Mouse (Mus musculus): Measurements from ENCODE around the gene Klhl22. TPM values are rescaled to one million over a fixed set of nuclear protein-coding genes. Genes with fewer than 3 reads are reported as not detected.
A peak's percentile ranks its signal among the peaks of the same experiment; 100 is the strongest.

Gene Klhl22
- polyA plus RNA-seq, 1 experiment from 2014 or later = 83.9 TPM

DNA sequence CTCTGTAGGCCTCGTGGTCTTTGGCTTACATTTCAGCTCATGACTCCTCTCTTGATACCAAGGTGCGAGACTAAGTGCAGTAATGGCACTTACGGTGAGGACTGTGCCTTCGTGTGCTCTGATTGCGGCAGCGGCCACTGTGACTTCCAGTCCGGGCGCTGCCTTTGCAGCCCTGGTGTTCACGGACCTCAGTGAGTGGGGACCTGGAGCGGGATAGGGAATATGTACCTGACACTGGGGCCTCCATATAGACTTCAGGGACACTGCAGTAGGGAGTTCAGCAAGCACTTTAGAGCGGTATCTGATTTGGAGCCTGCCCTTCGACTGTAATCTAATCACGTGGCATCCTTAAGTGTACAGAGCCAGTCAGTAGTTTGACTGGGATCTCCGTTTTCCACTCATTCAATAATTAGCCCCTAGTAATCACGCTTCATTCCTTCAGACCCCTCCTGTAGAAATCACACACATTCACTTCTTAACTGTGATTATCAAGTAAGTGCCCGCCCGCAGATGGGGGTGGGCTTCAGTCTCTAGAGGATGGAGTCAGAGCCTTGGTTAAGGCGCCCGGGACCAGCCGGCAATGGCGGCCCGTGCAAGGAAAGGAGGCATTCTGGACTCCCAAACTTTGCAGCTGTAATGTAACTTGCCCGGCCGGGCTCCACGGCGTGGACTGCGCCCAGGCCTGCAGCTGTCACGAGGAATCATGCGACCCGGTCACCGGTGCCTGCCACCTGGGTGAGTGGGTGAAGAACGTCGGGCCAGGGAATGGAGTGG lies 44.4 kb downstream of the Klhl22 start:
- peaks cover 97% of the 10 kb centered on the region for H3K4me1 ChIP-seq
- no peak for ATAC-seq (ENCODE audit: insufficient number of reproducible peaks, low FRiP score, low TSS enrichment, low read depth)
- 0 out of 2 replicates have a peak overlapping the region, but pooled peaks have one; percentile 2 for H3K9ac ChIP-seq
- peaks cover 25% of the 10 kb centered on the region for H3K27me3 ChIP-seq
- peak overlapping the region; percentile 59; the same call in 1 of the 2 replicates for H3K27ac ChIP-seq
- peak overlapping the region; percentile 52 for H3K4me2 ChIP-seq
- H3K9me3 ChIP-seq = no peaks in the 10 kb centered on the region
- 34% methylated on average over 33 of the region's 33 CpGs for WGBS
- peaks cover 42% of the 10 kb centered on the region for H3K36me3 ChIP-seq
- H3K4me3 ChIP-seq = peak overlapping the region; percentile 32

DNA sequence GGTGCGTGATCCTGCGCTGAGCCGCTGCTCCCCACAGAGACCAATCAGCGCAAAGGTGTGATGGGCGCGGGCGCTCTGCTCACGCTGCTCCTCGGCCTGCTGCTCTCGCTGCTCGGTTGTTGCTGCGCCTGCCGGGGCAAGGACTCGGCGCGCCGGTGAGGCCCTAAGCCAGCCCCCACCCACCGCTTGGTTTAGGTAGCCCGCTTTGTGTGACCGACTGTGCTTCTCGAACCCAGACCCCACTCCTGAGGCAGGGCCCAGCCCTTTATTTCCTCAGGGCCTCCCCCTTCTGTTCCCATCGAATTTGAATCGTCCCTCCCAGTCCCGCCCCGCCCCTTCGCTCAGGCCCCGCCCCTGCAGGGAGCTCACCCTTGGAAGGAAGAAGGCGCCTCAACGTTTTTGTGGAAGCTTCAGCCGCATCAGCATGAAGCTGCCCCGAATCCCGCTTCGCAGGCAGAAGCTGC lies 45.1 kb downstream of the Klhl22 start:
- Histone ChIP-seq H3K4me2 (peak overlapping the region; percentile 52), H3K4me3 (peak overlapping the region; percentile 32), H3K27me3 (peaks cover 25% of the 10 kb centered on the region), H3K36me3 (peaks cover 42% of the 10 kb centered on the region), H3K27ac (peak overlapping the region; percentile 59), H3K4me1 (peaks cover 97% of the 10 kb centered on the region), H3K9me3 (no peaks in the 10 kb centered on the region), H3K9ac (0 out of 2 replicates have a peak overlapping the region, but pooled peaks have one; percentile 2)
- no peak for ATAC-seq (ENCODE audit: insufficient number of reproducible peaks, low FRiP score, low TSS enrichment, low read depth)
- 9% methylated on average over 33 of the region's 33 CpGs for WGBS

DNA sequence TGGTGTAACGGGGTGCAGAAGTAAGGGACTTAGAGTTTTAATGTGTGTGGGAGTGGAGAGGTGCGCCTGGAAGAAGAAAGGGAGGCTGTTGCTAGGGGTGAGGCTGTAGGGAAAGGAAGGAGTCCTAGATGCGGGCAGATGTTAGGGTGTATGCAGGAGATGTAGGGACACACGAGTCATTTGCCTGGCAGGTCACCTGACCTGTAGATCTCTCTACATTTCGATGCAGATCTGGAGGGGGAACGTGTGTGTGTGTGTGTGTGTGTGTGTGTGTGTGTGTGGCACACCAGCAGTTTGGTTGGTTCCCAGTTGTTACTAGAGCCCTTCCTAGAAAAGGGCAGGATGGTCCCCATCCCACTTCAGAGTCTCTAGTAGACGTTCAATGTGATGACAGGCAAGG lies 45.6 kb downstream of the Klhl22 start:
- H3K36me3 ChIP-seq = peaks cover 42% of the 10 kb centered on the region
- peaks cover 25% of the 10 kb centered on the region for H3K27me3 ChIP-seq
- H3K4me1 ChIP-seq = peaks cover 97% of the 10 kb centered on the region
- peak overlapping the region; percentile 32 for H3K4me3 ChIP-seq
- H3K9ac ChIP-seq = no peak overlapping the region
- WGBS = 36% methylated on average over 7 of the region's 7 CpGs
- peak overlapping the region; percentile 54 for H3K27ac ChIP-seq
- no peak for ATAC-seq (ENCODE audit: insufficient number of reproducible peaks, low FRiP score, low TSS enrichment, low read depth)
- no peaks in the 10 kb centered on the region for H3K9me3 ChIP-seq
- H3K4me2 ChIP-seq = peak overlapping the region; percentile 52

DNA sequence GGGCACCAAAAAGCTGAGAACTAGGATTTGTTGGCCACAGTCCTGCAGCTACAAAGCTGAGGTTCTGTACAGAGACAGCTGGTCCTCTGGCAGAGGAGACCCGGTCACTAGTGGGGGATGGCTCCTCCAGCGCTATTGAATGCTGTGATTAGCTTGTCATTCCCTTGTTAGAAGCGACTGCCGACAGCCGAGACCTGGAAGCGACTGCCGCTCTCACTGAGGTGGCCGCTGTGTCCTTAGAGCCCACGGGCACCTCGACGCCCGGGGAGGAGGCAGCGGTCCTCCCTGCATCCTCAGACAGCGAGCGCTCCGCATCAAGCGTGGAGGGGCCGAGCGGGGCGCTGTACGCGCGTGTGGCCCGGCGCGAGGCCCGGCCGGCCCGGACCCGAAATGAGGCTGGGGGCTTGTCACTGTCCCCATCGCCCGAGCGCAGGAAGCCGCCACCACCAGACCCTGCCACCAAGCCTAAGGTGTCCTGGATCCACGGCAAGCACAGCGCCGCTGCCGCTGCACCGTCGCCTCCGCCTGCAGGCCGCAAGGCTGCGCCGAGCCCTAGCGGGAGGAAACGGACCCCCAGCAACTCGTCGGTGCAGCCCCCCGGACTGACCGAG lies 47.3 kb downstream of the Klhl22 start:
- Histone ChIP-seq H3K9me3 (no peaks in the 10 kb centered on the region), H3K36me3 (peaks cover 42% of the 10 kb centered on the region), H3K4me2 (peak overlapping the region; percentile 66), H3K27ac (peak overlapping the region; percentile 88), H3K27me3 (peaks cover 23% of the 10 kb centered on the region), H3K4me1 (peaks cover 96% of the 10 kb centered on the region), H3K9ac (peak overlapping the region; percentile 45), H3K4me3 (peak overlapping the region; percentile 39)
- WGBS = 7% methylated on average over 50 of the region's 50 CpGs
- no peak for ATAC-seq (ENCODE audit: insufficient number of reproducible peaks, low FRiP score, low TSS enrichment, low read depth)

DNA sequence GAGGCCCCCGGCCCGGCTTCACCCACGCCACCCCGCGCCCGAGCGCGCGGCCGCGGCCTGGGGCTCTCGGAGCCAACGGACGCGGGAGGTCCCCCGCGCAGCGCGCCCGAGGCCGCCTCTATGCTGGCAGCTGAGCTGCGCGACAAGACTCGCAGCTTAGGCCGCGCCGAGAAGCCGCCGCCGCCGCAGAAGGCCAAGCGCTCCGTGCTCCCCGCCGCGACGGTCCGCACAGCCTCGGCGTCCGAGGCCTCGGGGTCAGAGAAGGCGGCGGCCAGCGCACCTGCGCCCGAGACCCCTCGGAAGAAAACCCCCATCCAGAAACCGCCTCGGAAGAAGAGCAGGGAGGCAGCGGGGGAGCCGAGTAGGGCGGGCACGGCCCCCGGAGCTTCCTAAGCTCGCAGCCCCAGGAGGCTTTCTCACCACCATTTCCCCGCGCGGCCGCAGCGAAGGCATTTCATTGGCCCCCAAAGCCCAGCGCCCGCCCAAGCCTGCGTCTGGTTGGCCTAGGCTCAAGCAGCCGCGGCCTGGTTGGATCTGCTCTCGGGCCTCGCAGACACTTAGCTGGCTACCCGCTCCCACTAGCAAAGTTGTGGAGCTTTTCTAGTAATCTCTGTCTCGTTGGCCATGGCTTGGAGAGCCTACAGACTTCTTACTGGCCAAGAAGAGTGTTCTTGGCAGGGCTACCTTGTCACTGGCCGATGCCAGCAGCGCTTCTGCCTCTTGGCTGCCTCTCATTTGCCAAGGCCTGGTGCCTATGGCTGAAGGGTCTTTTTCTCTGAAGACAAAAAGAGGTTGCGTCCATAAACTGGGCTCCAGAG lies 48.0 kb downstream of the Klhl22 start:
- Histone ChIP-seq H3K4me3 (peak overlapping the region; percentile 39), H3K4me1 (peaks cover 92% of the 10 kb centered on the region), H3K36me3 (peaks cover 42% of the 10 kb centered on the region), H3K9me3 (no peaks in the 10 kb centered on the region), H3K9ac (peak overlapping the region; percentile 45), H3K4me2 (peak overlapping the region; percentile 66), H3K27me3 (peaks cover 16% of the 10 kb centered on the region), H3K27ac (peak overlapping the region; percentile 88)
- 4% methylated on average over 73 of the region's 73 CpGs for WGBS
- ATAC-seq (ENCODE audit: insufficient number of reproducible peaks, low FRiP score, low TSS enrichment, low read depth) = 0 out of 2 replicates have a peak, but pooled peaks have one; percentile 17

DNA sequence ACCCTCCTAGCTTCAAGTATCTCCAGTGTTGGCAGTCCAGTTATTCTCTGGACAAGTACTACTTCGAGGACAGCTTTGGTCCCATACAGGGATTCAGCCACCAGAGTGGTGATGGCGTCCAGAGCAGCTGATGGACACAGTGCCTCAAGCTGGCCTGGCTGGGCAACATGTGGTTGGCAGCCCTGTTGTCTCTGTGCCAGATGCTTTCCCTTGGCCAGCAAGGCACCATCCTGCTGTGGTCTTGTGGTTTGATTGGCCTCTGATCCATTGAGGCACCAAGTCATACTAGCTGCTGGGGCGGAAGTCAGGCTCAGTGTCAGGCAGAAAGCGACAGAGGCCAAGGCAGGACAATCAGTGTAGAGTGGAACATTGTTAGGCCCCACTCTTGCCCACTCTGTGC lies 49.7 kb downstream of the Klhl22 start:
- Histone ChIP-seq H3K9ac (no peak overlapping the region), H3K4me1 (peaks cover 75% of the 10 kb centered on the region), H3K36me3 (peaks cover 29% of the 10 kb centered on the region), H3K4me3 (no peak overlapping the region), H3K27me3 (peaks cover 2% of the 10 kb centered on the region; the same call in 1 of the 2 replicates), H3K27ac (peak overlapping the region; percentile 94), H3K4me2 (0 out of 2 replicates have a peak overlapping the region, but pooled peaks have one; percentile 4), H3K9me3 (no peaks in the 10 kb centered on the region)
- ATAC-seq (ENCODE audit: insufficient number of reproducible peaks, low FRiP score, low TSS enrichment, low read depth) = no peak
- WGBS = 74% methylated on average over 4 of the region's 4 CpGs

DNA sequence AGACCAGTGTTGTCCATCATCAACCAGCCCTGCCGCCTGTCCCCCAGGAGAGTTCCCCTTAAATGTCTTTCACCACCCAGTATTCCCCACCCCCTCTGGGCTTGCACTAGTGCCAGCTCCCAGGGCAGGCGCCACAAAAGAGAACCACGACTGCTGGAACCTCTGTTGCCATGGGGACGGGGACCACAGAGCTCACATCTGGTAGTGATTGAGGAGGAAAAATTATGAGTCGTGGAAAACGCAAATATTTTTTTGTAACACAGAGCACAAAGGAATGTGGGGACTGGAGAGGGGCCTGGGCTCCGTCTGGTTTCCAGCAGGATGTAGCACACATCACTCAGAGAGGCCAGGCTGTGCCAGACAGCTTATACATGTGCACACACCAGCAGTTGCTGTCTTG lies 50.3 kb downstream of the Klhl22 start:
- 5% methylated on average over 7 of the region's 7 CpGs for WGBS
- Histone ChIP-seq H3K27ac (peak overlapping the region; percentile 94), H3K9ac (no peak overlapping the region), H3K4me3 (no peak overlapping the region), H3K36me3 (peaks cover 25% of the 10 kb centered on the region), H3K4me2 (0 out of 2 replicates have a peak overlapping the region, but pooled peaks have one; percentile 4), H3K27me3 (no peaks in the 10 kb centered on the region), H3K4me1 (peaks cover 70% of the 10 kb centered on the region), H3K9me3 (no peaks in the 10 kb centered on the region)
- peak; percentile 84 for ATAC-seq (ENCODE audit: insufficient number of reproducible peaks, low FRiP score, low TSS enrichment, low read depth)

DNA sequence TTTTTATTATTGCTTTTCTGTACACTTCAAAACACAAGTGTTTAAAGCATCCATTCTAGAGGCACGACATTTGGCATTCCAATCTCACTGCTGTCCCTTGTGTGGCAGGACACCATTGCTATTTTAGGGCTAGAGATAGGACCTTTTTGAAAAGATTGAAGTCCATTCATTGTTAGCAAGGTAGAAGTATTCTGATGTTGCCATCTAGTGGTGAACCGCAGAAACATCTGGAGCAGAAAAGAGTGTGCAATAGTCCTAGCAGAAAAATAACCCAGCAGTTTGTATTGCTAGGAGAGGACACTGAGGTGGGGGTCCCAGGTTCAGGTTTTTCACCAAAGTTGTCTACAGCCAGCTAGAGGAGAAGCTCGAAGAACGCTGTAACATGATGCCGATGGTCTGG lies 52.7 kb downstream of the Klhl22 start:
- Histone ChIP-seq H3K9ac (no peak overlapping the region), H3K9me3 (no peaks in the 10 kb centered on the region), H3K27ac (no peak overlapping the region), H3K4me1 (peaks cover 68% of the 10 kb centered on the region), H3K36me3 (peaks cover 13% of the 10 kb centered on the region), H3K4me3 (no peak overlapping the region), H3K4me2 (no peak overlapping the region), H3K27me3 (no peaks in the 10 kb centered on the region)
- ATAC-seq (ENCODE audit: insufficient number of reproducible peaks, low FRiP score, low TSS enrichment, low read depth) = no peak
- 8% methylated on average over 5 of the region's 5 CpGs for WGBS

DNA sequence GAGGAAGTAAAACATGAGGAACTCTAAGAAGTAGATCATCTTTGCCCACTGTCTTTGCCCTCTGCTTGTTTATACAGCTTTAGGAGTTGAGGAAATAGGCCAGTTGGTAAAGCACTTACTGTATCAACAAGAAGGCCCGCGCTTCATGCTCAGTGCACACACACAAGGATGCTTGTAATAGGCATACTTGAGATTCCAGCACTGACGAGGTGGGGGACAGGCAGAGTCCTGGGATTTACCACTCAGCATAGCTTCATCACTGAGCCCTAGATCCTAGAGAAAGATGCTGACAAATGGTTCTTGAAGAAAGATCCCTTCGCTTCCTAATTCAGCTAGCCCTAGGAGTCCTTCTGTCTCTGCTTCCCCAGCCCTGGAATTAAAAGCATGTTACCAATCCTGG lies 53.8 kb downstream of the Klhl22 start:
- H3K27ac ChIP-seq = no peak overlapping the region
- no peaks in the 10 kb centered on the region for H3K27me3 ChIP-seq

DNA sequence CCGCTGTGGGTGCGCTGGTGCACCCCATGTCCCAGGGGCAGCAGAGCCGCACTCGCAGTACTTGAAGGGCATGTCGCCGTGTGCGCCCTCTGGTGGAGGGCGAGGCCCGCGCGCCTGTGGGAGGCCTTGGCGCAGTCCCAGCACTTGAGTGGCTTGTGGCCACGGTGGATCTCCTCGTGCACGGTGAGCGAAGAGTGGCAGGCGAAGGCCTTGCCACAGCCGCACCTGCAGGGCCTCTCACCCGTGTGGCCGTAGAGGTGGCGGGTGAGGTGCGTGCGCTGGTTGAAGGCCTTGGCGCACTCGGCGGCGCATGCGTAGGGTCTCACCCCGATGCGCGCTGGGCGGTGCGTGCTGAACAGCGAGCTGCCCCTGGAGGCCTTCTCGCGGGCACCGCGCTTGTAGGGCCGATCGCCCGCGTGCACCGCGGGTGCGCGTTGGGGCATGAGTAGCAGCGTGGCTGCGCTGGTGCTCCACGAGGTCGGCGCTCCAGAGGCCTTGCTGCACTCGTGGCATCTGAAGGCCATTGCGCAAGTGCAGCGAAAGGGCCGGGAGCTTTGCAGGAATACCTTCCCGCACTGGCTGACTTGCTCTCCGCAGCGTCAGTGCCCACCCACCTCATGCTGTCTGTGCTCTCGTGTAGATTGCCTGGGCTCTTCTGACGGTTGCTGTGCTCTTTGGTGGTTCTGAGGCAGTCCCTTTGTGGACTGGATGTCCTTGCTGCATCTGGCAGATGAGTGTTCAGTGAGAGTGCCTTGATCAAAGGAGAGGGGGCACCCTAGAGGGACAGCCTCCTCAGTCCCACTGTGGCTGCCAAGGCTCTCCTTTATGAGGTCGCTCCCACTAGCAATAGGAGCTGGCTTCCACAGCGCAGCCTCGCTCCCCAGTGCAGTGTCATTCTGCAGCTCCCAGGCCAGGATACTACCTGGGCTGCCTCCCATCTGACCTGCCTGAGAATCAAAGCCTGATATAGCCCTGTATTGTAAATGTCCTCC lies 56.3 kb downstream of the Klhl22 start:
- H3K4me3 ChIP-seq = peak overlapping the region; percentile 57
- H3K9ac ChIP-seq = peak overlapping the region; percentile 57
- no peaks in the 10 kb centered on the region for H3K36me3 ChIP-seq
- H3K27ac ChIP-seq = peak overlapping the region; percentile 85
- ATAC-seq (ENCODE audit: insufficient number of reproducible peaks, low FRiP score, low TSS enrichment, low read depth) = peak; percentile 77
- H3K9me3 ChIP-seq = no peaks in the 10 kb centered on the region
- peaks cover 33% of the 10 kb centered on the region for H3K4me1 ChIP-seq
- peak overlapping the region; percentile 90 for H3K4me2 ChIP-seq
- no peaks in the 10 kb centered on the region for H3K27me3 ChIP-seq
- 1% methylated on average over 63 of the region's 63 CpGs for WGBS

More for the DNA sequence above, 53.8 kb downstream of the Klhl22 start:
- Histone ChIP-seq H3K36me3 (peaks cover 5% of the 10 kb centered on the region), H3K4me2 (no peak overlapping the region), H3K4me1 (peaks cover 57% of the 10 kb centered on the region), H3K9me3 (no peaks in the 10 kb centered on the region), H3K4me3 (no peak overlapping the region), H3K9ac (no peak overlapping the region)
- WGBS = 48% methylated on average over 4 of the region's 4 CpGs
- no peak for ATAC-seq (ENCODE audit: insufficient number of reproducible peaks, low FRiP score, low TSS enrichment, low read depth)

Measured in limb, embryonic 15.5 days (tissue).